Mouse (Mus musculus): Measurements from ENCODE around the gene Zfand6. TPM values are rescaled to one million over a fixed set of nuclear protein-coding genes. Genes with fewer than 3 reads are reported as not detected.

Zfand6 gene
- total and polyA plus RNA-seq, 2 experiments from 2014 or later: 104 to 141 TPM

- no peak for ATAC-seq
- Histone ChIP-seq H3K27me3 (ENCODE audit: insufficient read depth, low read length) (no peaks in the 10 kb centered on the region), H3K4me1 (ENCODE audit: insufficient read depth, low read length) (no peaks in the 10 kb centered on the region), H3K27ac (no peak overlapping the region), H3K4me3 (ENCODE audit: low read length) (no peak overlapping the region), H3K36me3 (ENCODE audit: insufficient read depth, low read length) (no peaks in the 10 kb centered on the region), H3K9ac (replicated peaks; ENCODE audit: low read length) (no peak overlapping the region), H3K4me2 (ENCODE audit: low read depth, low read length) (no peak overlapping the region), H3K9me3 (ENCODE audit: low read length) (no peaks in the 10 kb centered on the region)
- DNase-seq (ENCODE audit: low spot score): no peak
- 93% methylated on average over 6 of the region's 6 CpGs for WGBS
- no peak for TF ChIP-seq CTCF (IDR thresholded peaks at IDR 0.05; ENCODE audit: low read depth)
These were observed 47.4 kb downstream of the Zfand6 start for GRCm38 (mm10) chr7:84642159-84642928.

DNA sequence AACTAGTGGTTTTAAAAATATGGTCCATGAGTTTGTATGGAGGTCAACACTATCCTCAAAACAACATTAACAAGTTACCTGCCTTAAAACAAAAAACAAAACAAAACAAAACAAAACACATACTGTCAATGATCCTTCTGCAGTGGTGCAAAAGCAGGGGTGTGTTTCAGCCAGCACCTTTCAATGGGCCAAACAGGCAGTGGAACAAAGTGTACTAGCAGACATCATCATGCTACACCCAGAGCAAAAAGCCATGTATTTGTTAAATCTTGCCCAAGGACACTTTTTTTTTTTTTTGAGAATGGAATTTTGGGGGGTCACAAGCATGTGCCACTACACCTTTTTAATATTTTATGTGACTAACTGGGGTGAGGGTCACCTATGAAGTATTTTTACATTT, 52.8 kb downstream of the Zfand6 start:
- ATAC-seq: no peak
- no peak for TF ChIP-seq CTCF (IDR thresholded peaks at IDR 0.05; ENCODE audit: low read depth)
- Histone ChIP-seq H3K36me3 (ENCODE audit: insufficient read depth, low read length) (no peaks in the 10 kb centered on the region), H3K9me3 (ENCODE audit: low read length) (no peaks in the 10 kb centered on the region), H3K27me3 (ENCODE audit: insufficient read depth, low read length) (no peaks in the 10 kb centered on the region), H3K4me1 (ENCODE audit: insufficient read depth, low read length) (no peaks in the 10 kb centered on the region), H3K4me2 (ENCODE audit: low read depth, low read length) (no peak overlapping the region), H3K9ac (replicated peaks; ENCODE audit: low read length) (no peak overlapping the region), H3K27ac (no peak overlapping the region), H3K4me3 (ENCODE audit: low read length) (no peak overlapping the region)
- no peak for DNase-seq (ENCODE audit: low spot score)

GRCm38 (mm10) chr7:84631878-84632277, 57.9 kb downstream of the Zfand6 start:
- WGBS: 88% methylated on average over 3 of the region's 3 CpGs
- no peaks in the 10 kb centered on the region for H3K9me3 ChIP-seq (ENCODE audit: low read length)
- DNase-seq (ENCODE audit: low spot score): no peak
- no peaks in the 10 kb centered on the region for H3K4me1 ChIP-seq (ENCODE audit: insufficient read depth, low read length)
- no peak for TF ChIP-seq CTCF (IDR thresholded peaks at IDR 0.05; ENCODE audit: low read depth)
- H3K27ac ChIP-seq: no peak overlapping the region
- no peak overlapping the region for H3K4me2 ChIP-seq (ENCODE audit: low read depth, low read length)
- no peak overlapping the region for H3K4me3 ChIP-seq (ENCODE audit: low read length)
- no peaks in the 10 kb centered on the region for H3K27me3 ChIP-seq (ENCODE audit: insufficient read depth, low read length)
- H3K36me3 ChIP-seq (ENCODE audit: insufficient read depth, low read length): peaks cover 5% of the 10 kb centered on the region; the same call in 1 of the 2 replicates
- ATAC-seq: no peak
- H3K9ac ChIP-seq (replicated peaks; ENCODE audit: low read length): no peak overlapping the region

DNA sequence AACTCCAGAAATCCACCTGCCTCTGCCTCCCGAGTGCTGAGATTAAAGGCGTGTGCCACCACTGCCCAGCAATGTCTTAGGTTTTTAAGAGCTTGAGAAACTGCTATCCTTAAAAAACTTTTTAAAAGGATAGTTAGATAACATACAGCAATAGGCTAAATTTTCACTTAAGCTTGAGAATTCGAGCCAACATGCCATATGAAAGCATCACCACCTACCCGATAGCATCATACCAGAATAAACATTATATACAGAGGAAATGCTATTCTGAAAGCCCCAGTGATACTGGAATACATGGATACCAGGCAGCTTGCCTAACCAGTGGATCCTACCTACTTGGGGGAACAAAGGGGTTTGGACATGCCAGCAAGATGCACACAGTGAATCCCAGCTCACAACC, 66.0 kb downstream of the Zfand6 start:
- no peak overlapping the region for H3K27ac ChIP-seq
- no peaks in the 10 kb centered on the region for H3K9me3 ChIP-seq (ENCODE audit: low read length)
- ATAC-seq (no peak), DNase-seq (ENCODE audit: low spot score) (no peak)
- TF ChIP-seq CTCF (IDR thresholded peaks at IDR 0.05; ENCODE audit: low read depth): no peak
- no peak overlapping the region for H3K4me3 ChIP-seq (ENCODE audit: low read length)
- H3K36me3 ChIP-seq (ENCODE audit: insufficient read depth, low read length): no peaks in the 10 kb centered on the region
- H3K4me2 ChIP-seq (ENCODE audit: low read depth, low read length): no peak overlapping the region
- WGBS: 96% methylated on average over 4 of the region's 4 CpGs
- H3K27me3 ChIP-seq (ENCODE audit: insufficient read depth, low read length): no peaks in the 10 kb centered on the region
- H3K9ac ChIP-seq (replicated peaks; ENCODE audit: low read length): no peak overlapping the region
- no peaks in the 10 kb centered on the region for H3K4me1 ChIP-seq (ENCODE audit: insufficient read depth, low read length)

- WGBS: 94% methylated on average over 3 of the region's 3 CpGs
- Histone ChIP-seq H3K27ac (no peak overlapping the region), H3K36me3 (ENCODE audit: insufficient read depth, low read length) (no peaks in the 10 kb centered on the region), H3K4me3 (ENCODE audit: low read length) (no peak overlapping the region), H3K27me3 (ENCODE audit: insufficient read depth, low read length) (no peaks in the 10 kb centered on the region), H3K9me3 (ENCODE audit: low read length) (no peaks in the 10 kb centered on the region), H3K4me1 (ENCODE audit: insufficient read depth, low read length) (no peaks in the 10 kb centered on the region), H3K4me2 (ENCODE audit: low read depth, low read length) (no peak overlapping the region), H3K9ac (replicated peaks; ENCODE audit: low read length) (no peak overlapping the region)
- ATAC-seq (no peak), DNase-seq (ENCODE audit: low spot score) (no peak)
- no peak for TF ChIP-seq CTCF (IDR thresholded peaks at IDR 0.05; ENCODE audit: low read depth)
These were observed 68.8 kb downstream of the Zfand6 start for GRCm38 (mm10) chr7:84620956-84621355.

GRCm38 (mm10) chr7:84618951-84619350, 70.8 kb downstream of the Zfand6 start:
- DNase-seq (ENCODE audit: low spot score): no peak
- H3K36me3 ChIP-seq (ENCODE audit: insufficient read depth, low read length): no peaks in the 10 kb centered on the region
- no peak overlapping the region for H3K4me2 ChIP-seq (ENCODE audit: low read depth, low read length)

GRCm38 (mm10) chr7:84612445-84612844, 77.3 kb downstream of the Zfand6 start:
- 90% methylated on average over 4 of the region's 4 CpGs for WGBS
- no peak for TF ChIP-seq CTCF (IDR thresholded peaks at IDR 0.05; ENCODE audit: low read depth)
- H3K4me2 ChIP-seq (ENCODE audit: low read depth, low read length): no peak overlapping the region
- H3K27ac ChIP-seq: no peak overlapping the region
- DNase-seq (ENCODE audit: low spot score): no peak
- no peaks in the 10 kb centered on the region for H3K9me3 ChIP-seq (ENCODE audit: low read length)
- H3K36me3 ChIP-seq (ENCODE audit: insufficient read depth, low read length): no peaks in the 10 kb centered on the region
- H3K4me3 ChIP-seq (ENCODE audit: low read length): no peak overlapping the region
- H3K4me1 ChIP-seq (ENCODE audit: insufficient read depth, low read length): no peaks in the 10 kb centered on the region
- no peak overlapping the region for H3K9ac ChIP-seq (replicated peaks; ENCODE audit: low read length)
- H3K27me3 ChIP-seq (ENCODE audit: insufficient read depth, low read length): no peaks in the 10 kb centered on the region
- no peak for ATAC-seq

More at GRCm38 (mm10) chr7:84618951-84619350, 70.8 kb downstream of the Zfand6 start:
- H3K4me1 ChIP-seq (ENCODE audit: insufficient read depth, low read length): no peaks in the 10 kb centered on the region
- no peak overlapping the region for H3K4me3 ChIP-seq (ENCODE audit: low read length)
- no peak overlapping the region for H3K27ac ChIP-seq
- 87% methylated on average over 2 of the region's 2 CpGs for WGBS
- no peaks in the 10 kb centered on the region for H3K9me3 ChIP-seq (ENCODE audit: low read length)
- no peak for ATAC-seq
- no peak for TF ChIP-seq CTCF (IDR thresholded peaks at IDR 0.05; ENCODE audit: low read depth)
- no peaks in the 10 kb centered on the region for H3K27me3 ChIP-seq (ENCODE audit: insufficient read depth, low read length)
- H3K9ac ChIP-seq (replicated peaks; ENCODE audit: low read length): no peak overlapping the region
